Mouse (Mus musculus) adrenal gland, postnatal 36 days (tissue): ENCODE measurements at regions not wholly inside any gene's neighbourhood (a gene's known extent, or its start where the extent isn't known, plus 50 kb on each side); places are given as distances from the start of the nearest gene placed in this dataset.

ENCODE experiments used
- DNase-seq, 2 experiments: peaks; one replicate each; pipeline ENCODE4 v3.0.0; 2021; ENCODE audit warnings: mixed read lengths in 1 of 2

DNA sequence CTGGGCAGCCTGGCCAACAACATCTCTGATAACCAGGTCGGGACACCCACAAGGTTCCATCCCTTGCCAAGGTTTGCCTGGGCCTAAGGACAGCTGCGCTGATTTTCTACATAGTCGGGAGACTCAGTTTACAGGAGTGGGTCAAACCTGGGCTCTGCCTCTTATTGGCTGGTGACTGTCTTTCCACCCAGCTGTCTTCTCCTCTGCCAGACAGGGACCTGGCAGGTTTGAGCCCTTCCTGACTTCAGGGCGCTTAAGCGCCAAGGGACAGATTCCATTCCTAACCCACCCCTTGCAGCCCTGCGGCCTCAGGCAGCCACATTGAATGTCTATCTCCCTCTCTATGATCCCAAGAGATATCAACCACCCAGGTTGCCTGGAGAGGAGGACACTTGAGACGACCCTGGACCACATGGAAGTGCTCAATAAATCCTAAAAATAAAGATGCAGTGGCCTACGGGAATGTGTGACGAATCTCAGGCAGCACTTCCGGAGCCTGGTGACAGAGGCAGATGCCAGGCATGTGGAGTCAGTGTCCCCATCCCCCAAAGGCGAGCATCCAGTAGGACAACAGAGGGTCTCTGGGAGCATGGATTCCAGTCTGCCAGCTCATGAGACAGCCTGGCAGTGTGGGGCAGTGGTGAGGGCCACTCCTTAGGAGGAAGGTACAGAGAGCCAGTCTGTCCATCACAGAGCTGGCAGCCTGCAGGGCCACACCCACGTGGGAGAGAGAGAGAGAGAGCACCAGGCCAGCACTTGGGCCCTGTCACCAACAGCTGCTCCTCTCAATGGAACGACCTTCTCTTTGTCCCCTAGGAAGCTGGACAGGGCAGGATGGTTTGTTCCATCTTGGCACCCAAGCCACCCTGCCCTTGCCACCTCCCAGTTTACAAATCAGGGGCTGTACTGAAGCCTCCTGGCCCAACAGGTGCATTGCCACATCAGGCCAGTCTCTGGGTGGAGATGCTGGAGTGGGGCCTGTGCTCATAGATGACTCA, 63.8 kb upstream of the Slc6a6 start:
- DNase-seq = no peak

DNA sequence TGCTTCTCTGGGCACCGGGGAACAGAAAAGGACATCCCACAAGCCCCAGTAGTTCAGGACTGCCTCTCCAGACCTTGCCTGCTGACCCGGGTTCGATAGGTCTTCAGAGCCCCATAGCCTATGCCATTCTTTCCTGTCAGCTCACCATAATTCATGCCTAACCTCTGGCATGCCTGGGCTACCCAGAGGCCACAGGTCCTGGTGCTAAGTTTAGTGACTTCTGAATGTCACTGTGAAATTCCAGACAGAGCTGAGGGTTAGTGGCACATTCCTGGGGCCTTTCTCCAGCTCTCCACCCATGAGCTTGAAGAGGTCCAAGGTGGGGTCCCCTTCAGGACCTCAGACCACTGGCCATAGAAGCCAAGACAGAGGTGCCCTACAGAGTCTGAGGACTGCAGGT, 62.4 kb upstream of the Slc6a6 start:
- DNase-seq = no peak

DNA sequence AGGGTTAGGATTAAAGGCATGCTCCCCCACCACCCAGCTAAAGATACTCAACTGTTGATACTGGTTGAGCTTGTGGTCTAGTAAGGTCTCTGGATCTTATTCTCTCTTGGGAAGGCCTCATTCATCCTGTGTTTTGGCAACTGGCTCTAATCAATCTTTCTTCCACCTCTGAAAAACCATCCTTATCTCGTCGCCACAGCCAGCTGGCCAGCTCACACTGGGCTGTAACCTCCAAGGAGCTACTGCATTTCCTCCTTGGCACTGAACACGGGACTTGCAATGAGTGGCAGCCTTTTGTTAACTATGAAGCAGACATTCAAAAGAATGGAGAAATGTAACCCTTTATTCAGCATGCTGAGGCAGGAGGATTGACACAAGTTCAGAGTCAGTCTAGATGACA, 61.4 kb upstream of the Slc6a6 start:
- no peak for DNase-seq

DNA sequence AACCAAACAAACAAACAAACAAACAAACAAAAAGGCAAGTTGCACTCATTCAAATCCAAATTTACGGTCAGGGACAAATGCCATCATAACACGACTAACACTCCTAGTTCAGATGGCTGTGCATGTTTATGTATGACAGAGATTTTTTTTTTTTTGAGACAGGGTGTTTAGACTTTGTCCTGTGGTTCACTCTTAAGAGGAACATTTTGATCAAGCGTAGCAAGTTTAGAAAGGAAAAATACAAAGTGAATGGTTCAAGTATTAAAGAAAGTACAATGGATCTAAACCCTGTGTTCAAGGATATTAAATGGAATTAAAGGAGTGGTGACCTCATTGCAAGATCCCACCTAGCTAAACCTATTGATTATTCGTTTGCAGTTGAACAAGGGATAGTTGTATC, 60.2 kb upstream of the Slc6a6 start:
- no peak for DNase-seq

DNA sequence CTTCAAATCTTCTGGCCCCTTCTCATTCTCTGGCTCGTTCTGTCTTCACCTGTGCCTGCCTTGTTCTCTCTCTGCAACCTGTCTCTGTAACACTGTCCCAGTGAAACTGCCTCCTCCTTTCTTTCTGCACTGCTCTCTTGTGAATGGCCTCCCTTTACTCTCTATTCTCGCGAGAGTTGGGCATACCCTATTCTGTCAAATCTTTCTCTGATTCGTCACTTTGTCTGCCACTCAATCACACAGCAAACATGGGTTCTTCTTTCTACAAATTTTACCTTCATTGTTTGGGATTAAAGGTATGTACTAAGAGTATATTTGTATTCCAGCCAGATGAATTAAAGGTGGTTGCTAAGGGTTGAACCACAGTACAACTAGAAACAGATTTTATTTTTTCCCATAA, 54.6 kb upstream of the Slc6a6 start:
- no peak for DNase-seq

DNA sequence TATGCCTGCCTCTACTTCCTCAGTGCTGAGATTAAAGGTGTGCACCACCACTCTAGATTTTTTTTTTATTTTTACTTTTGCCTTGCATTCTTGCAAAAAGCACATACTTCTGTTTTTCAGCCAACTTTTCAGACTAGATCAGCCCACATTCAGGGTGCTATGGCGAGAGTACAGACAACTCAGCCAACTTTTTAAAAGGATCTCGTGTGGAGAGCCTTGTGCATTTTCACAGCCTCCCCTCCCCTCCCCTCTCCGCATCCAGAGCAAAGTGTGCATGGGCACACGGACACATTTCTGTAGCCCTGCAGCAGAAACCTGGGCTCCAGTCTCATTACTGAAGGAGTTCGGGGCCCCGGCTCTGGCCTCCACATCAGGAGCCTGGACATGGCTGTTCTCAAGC, 52.6 kb upstream of the Slc6a6 start:
- DNase-seq = no peak
